Mouse (Mus musculus): Measurements from ENCODE around the gene Chst3. TPM values are rescaled to one million over a fixed set of nuclear protein-coding genes. Genes with fewer than 3 reads are reported as not detected.
A peak's percentile ranks its signal among the peaks of the same experiment; 100 is the strongest.

Gene Chst3
- polyA plus RNA-seq, 1 experiment from 2014 or later = 1.8 TPM

DNA sequence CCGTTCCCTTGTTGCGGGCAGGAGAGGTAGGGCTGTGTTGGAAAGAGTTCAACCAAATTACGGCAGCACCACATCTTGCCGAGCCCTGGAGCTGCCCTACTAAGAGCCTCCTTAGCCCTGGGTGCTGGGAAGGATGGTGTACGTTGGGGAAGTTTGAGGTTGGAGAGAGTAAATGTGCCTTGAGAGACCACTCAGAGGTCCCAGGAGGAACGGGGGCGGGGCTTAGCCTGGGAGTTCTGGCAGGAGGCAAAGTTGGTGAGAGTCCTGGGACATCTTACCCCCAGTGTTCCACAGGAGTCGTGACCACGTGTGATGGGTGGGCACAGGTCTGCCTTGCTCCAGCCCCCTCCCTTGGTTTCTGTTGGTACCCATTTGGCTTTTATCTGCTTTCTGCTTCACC, 84.9 kb downstream of the Chst3 start:
- DNase-seq (ENCODE audit: low spot score) = no peak
- Histone ChIP-seq H3K36me3 (replicated peaks) (no peaks in the 10 kb centered on the region), H3K9me3 (no peaks in the 10 kb centered on the region), H3K4me3 (no peak overlapping the region), H3K27me3 (replicated peaks; ENCODE audit: low read depth, poor library complexity, severe bottlenecking) (no peaks in the 10 kb centered on the region), H3K27ac (replicated peaks) (peak overlapping the region; percentile 36), H3K4me1 (peaks cover 20% of the 10 kb centered on the region)
- WGBS = 53% methylated on average over 9 of the region's 9 CpGs

DNA sequence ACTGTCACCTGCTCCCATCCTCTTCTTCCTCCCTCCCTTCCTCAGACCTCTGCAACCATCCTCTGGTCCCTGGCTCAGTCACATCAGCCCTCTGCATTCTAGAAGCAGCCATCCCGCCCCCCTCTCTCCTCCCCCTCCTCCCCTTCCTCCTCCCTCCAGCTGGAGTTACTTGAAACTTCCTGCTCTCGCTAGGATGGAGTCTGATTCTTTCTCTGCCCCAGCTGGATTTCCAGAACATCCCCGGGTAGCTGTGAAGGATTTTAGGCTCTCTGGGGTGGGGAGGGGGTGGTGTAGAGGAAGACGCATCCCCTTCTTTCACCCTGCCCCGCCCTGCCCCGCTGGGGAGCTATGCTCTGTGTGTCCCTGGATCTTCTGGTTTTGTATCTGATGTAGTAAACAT, 85.6 kb downstream of the Chst3 start:
- Histone ChIP-seq H3K4me3 (no peak overlapping the region), H3K27ac (replicated peaks) (peak overlapping the region; percentile 36), H3K4me1 (peaks cover 20% of the 10 kb centered on the region), H3K27me3 (replicated peaks; ENCODE audit: low read depth, poor library complexity, severe bottlenecking) (no peaks in the 10 kb centered on the region), H3K36me3 (replicated peaks) (no peaks in the 10 kb centered on the region), H3K9me3 (no peaks in the 10 kb centered on the region)
- 21% methylated on average over 6 of the region's 6 CpGs for WGBS
- DNase-seq (ENCODE audit: low spot score) = peak; percentile 69

Small RNA genes lying within 50 kb of the gene (microRNA-seq; reads per million reads assigned to microRNA genes)
- not detected for gene Gm22117

Other genes starting within 250 kb of the Chst3 start
- 35.8 and 41.8 TPM in 2 replicates for gene Ascc1, start 216.5 kb downstream of the Chst3 start, polyA plus RNA-seq (2016; fragmentation: Nextera tagmentation; extraction: Ambion mirVana)
- gene Anapc16, start 216.1 kb downstream of the Chst3 start, polyA plus RNA-seq (2016; fragmentation: Nextera tagmentation; extraction: Ambion mirVana) = 104 and 109 TPM in 2 replicates
- gene Spock2, start 113.0 kb downstream of the Chst3 start, polyA plus RNA-seq (2016; fragmentation: Nextera tagmentation; extraction: Ambion mirVana) = 8.6 and 8.9 TPM in 2 replicates
- gene Psap, start 58.4 kb upstream of the Chst3 start, polyA plus RNA-seq (2016; fragmentation: Nextera tagmentation; extraction: Ambion mirVana) = 47.1 and 49.0 TPM in 2 replicates
- gene Vsir, start 127.6 kb upstream of the Chst3 start, polyA plus RNA-seq (2016; fragmentation: Nextera tagmentation; extraction: Ambion mirVana) = 2.3 and 2.6 TPM in 2 replicates
- gene Gm17455, start 180.5 kb upstream of the Chst3 start, polyA plus RNA-seq (2016; fragmentation: Nextera tagmentation; extraction: Ambion mirVana) = 0.96 and 2.6 TPM in 2 replicates